Mouse (Mus musculus) embryonic facial prominence, embryonic 10.5 days (tissue): ENCODE results near the gene Btbd35f14. TPM values are rescaled to one million over a fixed set of nuclear protein-coding genes. Genes with fewer than 3 reads are reported as not detected.
"Not testable (repeated sequence)": the region's sequence is repeated elsewhere in the genome, so short reads cannot be mapped to it uniquely, and the experiment has no call there.

Experiments used
- DNase-seq: peaks from one replicate; pipeline ENCODE4 v3.0.0-alpha.2; 2017; ENCODE audit warnings: low spot score
- H3K27ac ChIP-seq: fragments of 300-500 bp; sonication (generic); replicated peaks from 2 replicates; pipeline ENCODE4 v1.5.1; 2016; ENCODE audit warnings: mild to moderate bottlenecking
- H3K27me3 ChIP-seq: fragments of 300-500 bp; sonication (generic); replicated peaks from 2 replicates; pipeline ENCODE4 v1.6.1; 2016; ENCODE audit warnings: low read depth, mild to moderate bottlenecking; ENCODE audit not compliant: poor library complexity, severe bottlenecking
- H3K36me3 ChIP-seq: fragments of 300-500 bp; sonication (generic); replicated peaks from 2 replicates; pipeline ENCODE4 v1.6.1; 2016; ENCODE audit warnings: mild to moderate bottlenecking, moderate library complexity
- H3K4me1 ChIP-seq: fragments of 300-500 bp; sonication (generic); 2 replicates; pipeline ENCODE4 v1.6.1; 2016
- H3K4me3 ChIP-seq: fragments of 300-500 bp; sonication (generic); 2 replicates; pipeline ENCODE4 v1.5.1; 2016; ENCODE audit warnings: mild to moderate bottlenecking, moderate library complexity
- H3K9me3 ChIP-seq: fragments of 300-500 bp; sonication (generic); 2 replicates; pipeline ENCODE4 v1.6.1; 2016; ENCODE audit warnings: mild to moderate bottlenecking
- WGBS: fragments of 180-500 bp; shearing (Covaris S2); methylation state at CpG from one replicate; pipeline ENCODE4 v1.1.7; 2016; 5-methylcytosine and 5-hydroxymethylcytosine counted together
- polyA plus RNA-seq: library from polyadenylated mRNA; unstranded; fragments of >200 nt; fragmentation: Nextera tagmentation; extraction: Ambion mirVana; gene quantifications from 2 replicates; pipeline ENCODE4 v1.2.1, GENCODE M21; 2016

Btbd35f14 gene
- polyA plus RNA-seq: not detected in 2 replicates

GRCm38 (mm10) chrX:33702249-33702648 is at the start of gene Btbd35f14:
TSS of gene Btbd35f14 (minus strand) at chrX:33702349.
- H3K4me3 ChIP-seq, H3K27me3 ChIP-seq, H3K4me1 ChIP-seq, H3K27ac ChIP-seq, H3K9me3 ChIP-seq, H3K36me3 ChIP-seq, DNase-seq: not testable (repeated sequence)
- WGBS: no CpG with 5 or more reads among the region's 3 CpGs

- not testable (repeated sequence) for H3K4me1 ChIP-seq, H3K4me3 ChIP-seq, H3K9me3 ChIP-seq, H3K27me3 ChIP-seq, DNase-seq, H3K36me3 ChIP-seq, H3K27ac ChIP-seq
- 69% methylated on average over 3 of the region's 3 CpGs for WGBS
Observed at GRCm38 (mm10) chrX:33656872-33657271, 45.3 kb downstream of the Btbd35f14 start, which contains the start of gene Btbd35f13. TSS of gene Btbd35f13 (plus strand) at chrX:33657172.

Other genes starting within 250 kb of the Btbd35f14 start
- gene Btbd35f15, start 125.0 kb downstream of the Btbd35f14 start, polyA plus RNA-seq: not detected in 2 replicates
- gene Btbd35f13, start 45.2 kb downstream of the Btbd35f14 start, polyA plus RNA-seq: not detected in 2 replicates